Comparison of ENCODE assay signal across 12 mouse cellular contexts in genomic region chr11:119152321-119152831, GRCm38 (mm10).
DNase-seq lines count a peak whose midpoint lies in the region; ATAC-seq and TF ChIP-seq lines count a peak whose summit lies in the region.
"Had no signal": no experiment of that assay in that cellular context is flagged by ENCODE, and none has a peak within 500 bp of the region (broad histone marks: within the 10 kb centered on the region; RNA-seq: fewer than 3 reads in every experiment).

No protein-coding gene starts in this region.

- peak; percentile 67 for ATAC-seq in heart, postnatal 0 days (ENCODE audit: insufficient read depth, low read depth)
- ATAC-seq: liver, embryonic 12.5 days had no signal

- WGBS in heart, postnatal 0 days, result 26% methylated on average over 14 of the region's 14 CpGs

- no peak for TF ChIP-seq EP300 in heart, postnatal 0 days (IDR thresholded peaks at IDR 0.05; ENCODE audit: low read depth)

- TF ChIP-seq CTCF in heart, postnatal 0 days (IDR thresholded peaks at IDR 0.05; ENCODE audit: low read depth), result no peak

- DNase-seq in heart, postnatal 0 days (ENCODE audit: low spot score), result peak; percentile 78
- DNase-seq in heart, postnatal 36 days, result no peak
- peak; percentile 82 for DNase-seq in 3T3-L1 (ENCODE audit: low read depth, low spot score)
- DNase-seq in MN1 (ENCODE audit: low spot score), result peak; percentile 93
- peak; percentile 44 for DNase-seq in fibroblast of lung, adult 2 months (ENCODE audit: low read depth)
- no peak for DNase-seq in urinary bladder, postnatal 36 days (ENCODE audit: low spot score in 2 of 2)
- no peak for DNase-seq in thymus, postnatal 36 days
- DNase-seq: cerebellum, adult 11 months; lung, postnatal 14 days; thymus, postnatal 25 days had no signal

- no peaks in the 10 kb centered on the region for H3K27me3 ChIP-seq in heart, postnatal 0 days (ENCODE audit: control insufficient read depth, insufficient read depth, low read length)

- peaks cover 64% of the 10 kb centered on the region for H3K36me3 ChIP-seq in heart, postnatal 0 days (replicated peaks; ENCODE audit: control insufficient read depth, insufficient read depth, low read length)

- intact Hi-C loops in heart, postnatal 36 days (cut with DNase I), result no loop called here

- H3K4me1 ChIP-seq in heart, postnatal 0 days (ENCODE audit: control insufficient read depth, insufficient read depth), result no peaks in the 10 kb centered on the region
- H3K4me1 ChIP-seq: liver, embryonic 12.5 days had no signal

- H3K9me3 ChIP-seq in heart, postnatal 0 days (replicated peaks; ENCODE audit: control insufficient read depth, low read length), result no peaks in the 10 kb centered on the region
- H3K9me3 ChIP-seq: liver, embryonic 12.5 days; midbrain, embryonic 12.5 days had no signal

- no peak overlapping the region for H3K4me3 ChIP-seq in heart, postnatal 0 days (ENCODE audit: low read depth, low read length)
- H3K4me3 ChIP-seq: liver, embryonic 12.5 days; midbrain, embryonic 12.5 days had no signal

- no peak overlapping the region for H3K4me2 ChIP-seq in heart, postnatal 0 days (ENCODE audit: low read depth, low read length)
- H3K4me2 ChIP-seq: liver, embryonic 12.5 days; midbrain, embryonic 12.5 days had no signal

- no peak overlapping the region for H3K9ac ChIP-seq in heart, postnatal 0 days (replicated peaks; ENCODE audit: low read depth, low read length)
- H3K9ac ChIP-seq: liver, embryonic 12.5 days; midbrain, embryonic 12.5 days had no signal

- 0 out of 2 replicates have a peak overlapping the region, but pooled peaks have one; percentile 6 for H3K27ac ChIP-seq in heart, postnatal 0 days (ENCODE audit: low read depth)
- H3K27ac ChIP-seq: liver, embryonic 12.5 days; midbrain, embryonic 12.5 days had no signal

Comparison
In these comparisons a context has a peak if more than half of its experiments do, and no peak if none do; other contexts are left out.
1. DNase-seq: peak in heart, postnatal 0 days (single experiment), 3T3-L1 (single experiment), MN1 (single experiment) and fibroblast of lung, adult 2 months (single experiment); none in heart, postnatal 36 days (0 of 2), urinary bladder, postnatal 36 days (0 of 2) and thymus, postnatal 36 days (0 of 2).